Mouse (Mus musculus) cerebellum, adult 9-11 months (tissue): ENCODE results near the gene Klhl26.
A peak's percentile ranks its signal among the peaks of the same experiment; 100 is the strongest.

Source experiments
- DNase-seq: peaks from one replicate; pipeline ENCODE4 v3.0.0; 2022

The Klhl26 gene

DNA sequence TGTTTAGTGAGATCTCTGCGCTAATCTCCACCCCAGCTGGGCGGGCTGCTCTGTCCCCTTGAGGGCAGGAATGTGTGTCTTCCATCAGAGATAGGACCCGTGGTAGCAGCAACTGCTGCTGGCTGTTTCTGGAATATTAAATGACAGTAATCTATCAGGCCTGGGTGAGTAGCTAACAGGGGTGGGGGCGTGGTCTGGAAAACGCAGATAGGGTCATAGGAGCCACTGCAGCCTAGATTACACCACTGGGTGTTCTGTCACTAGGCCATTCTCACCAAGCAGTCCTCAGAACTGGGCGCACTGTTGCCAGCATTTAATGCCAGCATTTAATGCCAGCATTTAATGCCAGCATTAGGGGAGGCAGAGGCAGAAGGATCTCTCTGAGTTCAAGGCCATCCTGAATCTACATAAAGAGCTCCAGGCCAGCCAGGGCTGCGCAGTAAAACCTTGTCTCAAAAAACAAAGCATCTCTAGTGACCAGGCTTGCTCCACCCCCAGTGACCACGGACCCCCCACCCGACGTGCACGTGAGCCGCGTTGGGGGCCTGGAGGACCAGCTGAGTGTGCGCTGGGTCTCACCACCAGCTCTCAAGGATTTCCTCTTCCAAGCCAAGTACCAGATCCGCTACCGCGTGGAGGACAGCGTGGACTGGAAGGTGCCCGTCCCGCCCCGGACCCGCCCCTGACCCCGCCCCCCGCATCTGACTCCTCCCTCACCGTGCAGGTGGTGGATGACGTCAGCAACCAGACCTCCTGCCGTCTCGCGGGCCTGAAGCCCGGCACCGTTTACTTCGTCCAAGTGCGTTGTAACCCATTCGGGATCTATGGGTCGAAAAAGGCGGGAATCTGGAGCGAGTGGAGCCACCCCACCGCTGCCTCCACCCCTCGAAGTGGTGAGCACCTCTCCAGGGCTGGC, 23.9 kb upstream of the Klhl26 start:
- no peak for DNase-seq

- no peak for DNase-seq
These were observed 18.9 kb upstream of the Klhl26 start for GRCm38 (mm10) chr8:70495771-70496062.

- DNase-seq, result no peak
These were observed 18.4 kb upstream of the Klhl26 start for GRCm38 (mm10) chr8:70495001-70495770.

DNA sequence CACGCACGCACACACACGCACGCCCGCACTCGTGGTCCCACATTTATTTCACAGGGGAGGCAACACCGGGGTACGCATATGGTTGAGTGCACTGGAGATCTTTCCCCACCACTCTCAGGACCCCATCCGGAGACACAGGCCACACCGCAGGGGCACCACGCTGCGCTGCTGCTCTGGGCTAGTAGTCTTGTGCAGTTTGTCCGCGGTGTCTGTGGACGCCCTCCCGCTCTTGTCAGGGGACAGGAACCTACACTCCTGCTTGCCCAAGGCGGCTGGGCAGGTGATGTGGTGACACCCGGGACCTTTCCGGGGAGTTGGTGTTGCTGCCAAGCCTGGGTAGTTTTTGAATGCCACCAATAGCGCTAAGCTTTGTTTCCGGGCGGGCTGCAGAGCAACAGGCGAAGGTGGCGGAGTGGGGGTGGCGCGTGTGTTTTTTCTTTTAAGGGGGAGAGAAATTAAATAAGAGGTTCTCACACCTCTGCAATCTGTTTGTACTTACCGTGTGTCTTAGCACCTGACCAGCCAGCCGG, 17.7 kb upstream of the Klhl26 start:
- DNase-seq, result no peak

GRCm38 (mm10) chr8:70493692-70494415, 17.1 kb upstream of the Klhl26 start:
- peak; percentile 47 for DNase-seq

GRCm38 (mm10) chr8:70492664-70493640, 16.2 kb upstream of the Klhl26 start, which contains the start of gene Crlf1:
Gene Crlf1 (plus strand): TSS chr8:70493158.
- DNase-seq, result no peak

DNA sequence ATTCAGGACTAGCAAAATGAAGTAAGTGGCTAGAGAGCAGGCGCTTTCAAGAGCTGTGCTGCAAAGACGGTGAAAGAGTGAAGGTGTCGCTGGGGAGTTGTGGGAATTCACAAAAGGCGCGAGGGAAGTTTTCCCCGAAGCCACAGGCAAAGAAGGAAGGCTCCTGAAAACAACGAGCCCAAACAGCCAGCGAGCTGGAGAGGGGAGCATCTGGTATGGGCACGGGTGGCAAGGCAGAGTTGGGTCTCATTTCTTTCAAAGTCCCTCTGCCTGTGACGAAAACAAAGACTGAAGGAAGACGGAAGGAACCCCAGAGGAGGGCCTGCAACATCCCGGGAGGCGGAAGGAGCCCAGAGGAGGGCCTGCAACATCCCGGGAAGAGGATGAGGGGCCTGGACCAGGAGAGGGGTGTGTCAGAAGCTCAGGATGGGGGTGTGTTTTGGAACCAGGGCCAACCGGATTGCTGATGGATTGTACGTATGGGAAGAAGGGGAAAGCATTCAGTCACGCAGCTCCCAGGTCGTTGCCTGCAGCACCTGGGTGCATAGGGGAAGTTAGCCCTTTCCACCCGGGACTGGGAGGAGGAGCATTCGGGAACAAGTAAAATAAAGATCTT, 14.2 kb upstream of the Klhl26 start:
- no peak for DNase-seq

DNA sequence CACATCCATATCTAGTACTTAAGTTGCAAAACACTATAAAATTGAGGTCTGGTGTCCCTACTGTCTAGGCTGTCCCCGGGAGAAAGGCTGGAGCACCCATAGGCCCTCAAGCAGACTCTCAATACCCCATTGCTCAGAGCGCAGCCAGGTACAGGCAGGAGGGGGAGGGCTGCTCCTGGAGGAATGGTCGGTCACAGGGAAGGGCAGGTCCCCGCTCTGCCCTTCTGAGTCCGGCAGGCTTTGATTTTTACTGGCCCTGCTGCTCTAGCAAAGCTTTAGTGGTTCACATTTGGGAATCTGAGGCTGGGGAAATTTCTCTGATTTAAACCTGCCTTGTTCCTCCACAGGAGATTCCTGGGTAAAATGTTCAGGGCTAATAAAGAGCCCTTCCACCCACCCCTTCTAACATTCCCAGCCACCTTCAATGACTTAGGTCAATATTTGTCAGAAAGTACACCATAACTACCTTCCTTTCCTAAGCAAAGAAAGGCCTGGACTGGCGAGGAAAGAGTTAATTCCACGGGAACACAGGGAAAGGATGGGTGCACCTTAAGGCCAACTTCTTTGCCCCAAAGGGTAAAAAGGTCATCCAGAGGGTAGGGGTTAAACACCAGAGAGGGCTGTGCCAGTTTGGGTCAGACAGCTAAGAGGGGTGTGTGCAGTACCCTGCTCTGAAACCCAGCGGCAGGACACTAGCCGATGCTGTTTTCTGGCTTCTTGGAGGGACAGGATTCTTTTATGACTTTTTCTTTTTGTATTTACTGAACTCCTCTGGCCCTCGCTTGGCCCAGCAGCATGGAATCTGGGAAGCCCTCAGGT, 13.5 kb upstream of the Klhl26 start:
- no peak for DNase-seq

DNA sequence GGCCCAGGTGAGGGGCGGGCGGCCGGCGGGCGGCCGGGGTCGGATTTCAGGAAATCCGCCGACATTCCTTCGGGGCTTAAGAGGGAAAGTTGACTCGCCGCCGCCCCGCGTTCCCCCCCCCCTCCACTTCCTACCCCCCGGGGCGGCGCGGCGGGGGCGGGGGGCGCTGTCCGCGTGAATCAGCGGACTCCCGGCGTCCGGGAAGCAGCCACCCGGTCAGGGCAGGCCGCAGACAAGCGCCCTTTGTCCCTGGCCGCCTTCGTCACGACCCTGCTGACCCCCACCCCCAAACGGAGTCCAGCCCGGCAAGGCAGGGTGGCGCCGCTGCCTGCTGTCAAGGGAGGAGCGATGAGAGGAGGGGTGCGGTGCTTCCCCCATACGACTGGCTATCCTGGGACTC, 12.8 kb upstream of the Klhl26 start:
- DNase-seq, result no peak

DNA sequence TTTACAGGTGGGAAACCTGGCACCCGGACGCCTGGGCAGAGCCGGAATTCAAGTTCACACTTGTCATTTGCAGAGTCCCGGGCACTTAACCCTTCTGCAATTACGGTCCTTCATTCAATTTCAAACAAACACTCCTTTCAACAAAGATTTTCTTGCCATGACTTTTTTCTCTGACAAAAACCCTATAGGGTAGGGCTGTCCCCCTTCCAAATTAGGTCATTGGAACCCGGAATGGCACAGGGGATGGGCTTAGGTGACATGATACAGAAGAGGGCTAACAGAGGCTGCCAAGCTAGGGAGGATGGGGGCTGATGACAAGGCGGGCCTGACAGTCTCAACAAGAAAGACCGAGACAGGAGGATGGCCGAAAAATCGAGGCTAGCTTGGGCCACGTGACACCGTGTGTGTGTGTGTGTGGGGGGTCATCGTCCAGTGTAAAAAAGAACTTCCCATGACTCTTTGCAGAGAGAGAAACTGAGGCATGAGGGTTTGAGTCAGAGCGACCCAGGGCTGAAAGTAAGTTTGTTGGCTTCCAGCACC, 12.2 kb upstream of the Klhl26 start:
- no peak for DNase-seq

GRCm38 (mm10) chr8:70487993-70488796, 11.4 kb upstream of the Klhl26 start:
- peak; percentile 68 for DNase-seq

- peak; percentile 82 for DNase-seq
These were observed 10.3 kb upstream of the Klhl26 start, which contains the start of gene Tmem59l for GRCm38 (mm10) chr8:70486941-70487520. Gene Tmem59l (minus strand): TSS chr8:70487358.

DNA sequence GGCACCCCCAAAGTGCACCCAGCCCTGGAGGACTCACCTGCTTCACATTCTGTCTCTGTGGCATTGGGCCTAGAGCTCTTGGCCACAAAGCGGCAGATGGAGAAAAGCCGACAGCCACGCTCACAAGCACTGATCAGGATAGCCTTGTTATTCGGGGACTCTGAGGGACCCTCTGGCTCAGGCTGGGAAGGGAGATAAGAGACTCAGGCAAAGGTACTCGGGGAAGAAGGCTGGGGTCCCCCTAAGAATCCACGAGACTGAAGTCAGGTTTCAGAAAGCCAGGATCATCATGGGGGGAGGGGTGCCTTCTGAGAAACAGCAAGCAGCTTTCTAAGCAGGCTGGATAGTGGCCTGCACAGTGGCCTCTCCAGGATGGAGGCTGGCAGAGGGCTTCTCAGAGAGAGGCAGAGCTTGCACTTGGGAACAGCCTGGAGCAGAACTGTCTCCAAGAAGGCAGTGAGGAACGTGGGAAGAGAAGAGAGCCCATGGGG, 9.5 kb upstream of the Klhl26 start:
- DNase-seq, result peak; percentile 81

- no peak for DNase-seq
These were observed 6.2 kb upstream of the Klhl26 start for GRCm38 (mm10) chr8:70482943-70483342.

DNA sequence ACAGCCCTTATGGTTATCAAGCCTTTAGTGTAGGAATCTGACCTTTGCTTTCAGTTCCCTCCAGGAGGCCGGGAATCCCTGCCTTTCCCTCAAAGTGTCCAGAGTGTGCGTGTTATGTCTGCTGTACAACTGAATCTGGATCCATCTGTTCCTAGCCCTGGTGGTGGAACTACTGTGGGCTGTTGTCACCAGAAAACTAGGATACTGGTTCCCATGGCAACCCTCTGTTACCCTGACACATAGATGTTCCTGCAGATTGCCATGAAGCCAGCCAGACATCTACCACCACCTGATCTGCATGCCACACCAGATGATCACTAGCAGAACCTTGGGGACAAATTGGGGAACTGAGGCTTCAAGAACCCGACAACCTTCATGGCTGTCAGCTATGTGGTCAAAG, 5.1 kb upstream of the Klhl26 start:
- DNase-seq, result no peak

GRCm38 (mm10) chr8:70477269-70477982, 658 bp upstream of the Klhl26 start:
- DNase-seq, result peak; percentile 77

GRCm38 (mm10) chr8:70471856-70472255, 4.9 kb downstream of the Klhl26 start:
- peak; percentile 75 for DNase-seq

GRCm38 (mm10) chr8:70469938-70470337, 6.8 kb downstream of the Klhl26 start:
- no peak for DNase-seq
